Mouse (Mus musculus): ENCODE measurements around the gene Slc23a2.

Slc23a2 gene

GRCm38 (mm10) chr2:132051798-132052197 is 93.1 kb downstream of the Slc23a2 start:
- peak; percentile 37 to 38 for DNase-seq (ENCODE audit: low read depth in 2 of 2, low spot score in 2 of 2)

GRCm38 (mm10) chr2:132049921-132050320 is 95.0 kb downstream of the Slc23a2 start:
- DNase-seq (ENCODE audit: low read depth in 2 of 2, low spot score in 2 of 2): no peak

- no peak for DNase-seq (ENCODE audit: low read depth in 2 of 2, low spot score in 2 of 2)
Observed at GRCm38 (mm10) chr2:132049491-132049890, 95.4 kb downstream of the Slc23a2 start.

GRCm38 (mm10) chr2:132048143-132048772 is 96.7 kb downstream of the Slc23a2 start:
- DNase-seq (ENCODE audit: low read depth in 2 of 2, low spot score in 2 of 2): no peak

GRCm38 (mm10) chr2:132047364-132047763 is 97.5 kb downstream of the Slc23a2 start:
- DNase-seq (ENCODE audit: low read depth in 2 of 2, low spot score in 2 of 2): no peak

GRCm38 (mm10) chr2:132046659-132047058 is 98.2 kb downstream of the Slc23a2 start:
- DNase-seq (ENCODE audit: low read depth in 2 of 2, low spot score in 2 of 2): no peak

- no peak for DNase-seq (ENCODE audit: low read depth in 2 of 2, low spot score in 2 of 2)
Observed at GRCm38 (mm10) chr2:132044320-132045274, 100.3 kb downstream of the Slc23a2 start.

GRCm38 (mm10) chr2:132043101-132043621 is 101.7 kb downstream of the Slc23a2 start:
- DNase-seq (ENCODE audit: low read depth in 2 of 2, low spot score in 2 of 2): no peak

GRCm38 (mm10) chr2:132039894-132040293 is 105.0 kb downstream of the Slc23a2 start:
- DNase-seq (ENCODE audit: low read depth in 2 of 2, low spot score in 2 of 2): peak; percentile 43 to 52

GRCm38 (mm10) chr2:132036326-132036725 is 108.6 kb downstream of the Slc23a2 start:
- DNase-seq (ENCODE audit: low read depth in 2 of 2, low spot score in 2 of 2): no peak

- DNase-seq (ENCODE audit: low read depth in 2 of 2, low spot score in 2 of 2): peak; percentile 30 to 53
Observed at GRCm38 (mm10) chr2:132035470-132035835, 109.5 kb downstream of the Slc23a2 start.

GRCm38 (mm10) chr2:132034590-132035469 is 110.1 kb downstream of the Slc23a2 start:
- DNase-seq (ENCODE audit: low read depth in 2 of 2, low spot score in 2 of 2): no peak

GRCm38 (mm10) chr2:132031364-132032095 is 113.4 kb downstream of the Slc23a2 start:
- DNase-seq (ENCODE audit: low read depth in 2 of 2, low spot score in 2 of 2): no peak

GRCm38 (mm10) chr2:132030418-132031363 is 114.2 kb downstream of the Slc23a2 start:
- no peak for DNase-seq (ENCODE audit: low read depth in 2 of 2, low spot score in 2 of 2)

- DNase-seq (ENCODE audit: low read depth in 2 of 2, low spot score in 2 of 2): peak; percentile 56 to 68
Observed at GRCm38 (mm10) chr2:132029646-132030417, 115.1 kb downstream of the Slc23a2 start, which contains the start of gene Rassf2. TSS of gene Rassf2 (minus strand) at chr2:132030258.

GRCm38 (mm10) chr2:132028894-132029605 is 115.9 kb downstream of the Slc23a2 start:
- peak; percentile 49 to 51 for DNase-seq (ENCODE audit: low read depth in 2 of 2, low spot score in 2 of 2)

GRCm38 (mm10) chr2:132028107-132028506 is 116.8 kb downstream of the Slc23a2 start:
- DNase-seq (ENCODE audit: low read depth in 2 of 2, low spot score in 2 of 2): no peak

- no peak for DNase-seq (ENCODE audit: low read depth in 2 of 2, low spot score in 2 of 2)
Observed at GRCm38 (mm10) chr2:132027366-132027765, 117.5 kb downstream of the Slc23a2 start.

Measured in CD8-positive naive resting alpha-beta T cell, adult 2 months (primary cell).